Mouse (Mus musculus) myocyte (in vitro differentiated cells): Measurements from ENCODE around the gene Cfap97.

Experiments used
- CEBPB ChIP-seq: IDR thresholded peaks from 2 replicates; pipeline ENCODE4 v1.6.1; 2011; ENCODE audit warnings: mild to moderate bottlenecking, moderate library complexity; ENCODE audit not compliant: poor library complexity, insufficient read depth, severe bottlenecking
- E2F4 ChIP-seq: IDR thresholded peaks from one replicate; pipeline ENCODE4 v1.6.1; 2011; ENCODE audit warnings: mild to moderate bottlenecking, control low read depth, moderate library complexity; ENCODE audit not compliant: insufficient read depth
- MAX ChIP-seq: IDR thresholded peaks from one replicate; pipeline ENCODE4 v1.6.1; 2011; ENCODE audit warnings: low read depth, mild to moderate bottlenecking, control low read depth
- MYOD1 ChIP-seq, 3 experiments: IDR thresholded peaks; one replicate each; pipeline ENCODE4 v1.6.1; 2011; ENCODE audit warnings: control low read depth in 2 of 3, low read depth in 2 of 3, mild to moderate bottlenecking in 2 of 3, moderate library complexity in 1 of 3; ENCODE audit not compliant: insufficient read length in 2 of 3, control insufficient read depth in 1 of 3
- MYOG ChIP-seq, 3 experiments: IDR thresholded peaks; one replicate each; pipeline ENCODE4 v1.6.1; 2011; ENCODE audit warnings: control low read depth in 2 of 3, low read depth in 2 of 3, mild to moderate bottlenecking in 2 of 3; ENCODE audit not compliant: insufficient read length in 2 of 3, control insufficient read depth in 1 of 3, insufficient read depth in 1 of 3
- POLR2A ChIP-seq: IDR thresholded peaks from one replicate; pipeline ENCODE4 v1.6.1; 2011; ENCODE audit warnings: low read depth, mild to moderate bottlenecking, control low read depth, moderate library complexity; ENCODE audit not compliant: insufficient read length
- POLR2AphosphoS2 ChIP-seq: IDR thresholded peaks from one replicate; pipeline ENCODE4 v1.6.1; 2011; ENCODE audit warnings: low read depth, control low read depth; ENCODE audit not compliant: insufficient read length
- REST ChIP-seq: IDR thresholded peaks from one replicate; pipeline ENCODE4 v1.6.1; 2011; ENCODE audit warnings: mild to moderate bottlenecking, control low read depth, moderate library complexity; ENCODE audit not compliant: insufficient read depth, insufficient read length
- SRF ChIP-seq: IDR thresholded peaks from one replicate; pipeline ENCODE4 v1.6.1; 2011; ENCODE audit warnings: low read depth; ENCODE audit not compliant: control insufficient read depth, insufficient read length
- TCF12 ChIP-seq: IDR thresholded peaks from one replicate; pipeline ENCODE4 v1.6.1; 2011; ENCODE audit warnings: mild to moderate bottlenecking, control low read depth; ENCODE audit not compliant: poor library complexity, insufficient read depth, severe bottlenecking
- USF1 ChIP-seq: IDR thresholded peaks from one replicate; pipeline ENCODE4 v1.6.1; 2011; ENCODE audit warnings: low read depth, mild to moderate bottlenecking, control low read depth, moderate library complexity

GRCm38 (mm10) chr8:46206107-46206506 lies 54.5 kb downstream of the Cfap97 start:
- TF ChIP-seq CEBPB, result no peak
- no peak for TF ChIP-seq MYOG (IDR thresholded peaks at IDR 0.05; ENCODE audit: control insufficient read depth in 1 of 3, insufficient read depth in 1 of 3, insufficient read length in 2 of 3, low read depth in 2 of 3)
- no peak for TF ChIP-seq POLR2A
- TF ChIP-seq TCF12, result no peak
- TF ChIP-seq REST, result no peak
- no peak for TF ChIP-seq E2F4
- no peak for TF ChIP-seq SRF
- no peak for TF ChIP-seq POLR2AphosphoS2
- no peak for TF ChIP-seq USF1
- no peak for TF ChIP-seq MAX
- TF ChIP-seq MYOD1 (IDR thresholded peaks at IDR 0.05; ENCODE audit: control insufficient read depth in 1 of 3, insufficient read length in 2 of 3, low read depth in 2 of 3), result no peak
